Mouse (Mus musculus): ENCODE results near the gene Tenm4. TPM values are rescaled to one million over a fixed set of nuclear protein-coding genes. Genes with fewer than 3 reads are reported as not detected.

The Tenm4 gene
- polyA plus RNA-seq, 1 experiment from 2014 or later: 52.7 TPM

DNA sequence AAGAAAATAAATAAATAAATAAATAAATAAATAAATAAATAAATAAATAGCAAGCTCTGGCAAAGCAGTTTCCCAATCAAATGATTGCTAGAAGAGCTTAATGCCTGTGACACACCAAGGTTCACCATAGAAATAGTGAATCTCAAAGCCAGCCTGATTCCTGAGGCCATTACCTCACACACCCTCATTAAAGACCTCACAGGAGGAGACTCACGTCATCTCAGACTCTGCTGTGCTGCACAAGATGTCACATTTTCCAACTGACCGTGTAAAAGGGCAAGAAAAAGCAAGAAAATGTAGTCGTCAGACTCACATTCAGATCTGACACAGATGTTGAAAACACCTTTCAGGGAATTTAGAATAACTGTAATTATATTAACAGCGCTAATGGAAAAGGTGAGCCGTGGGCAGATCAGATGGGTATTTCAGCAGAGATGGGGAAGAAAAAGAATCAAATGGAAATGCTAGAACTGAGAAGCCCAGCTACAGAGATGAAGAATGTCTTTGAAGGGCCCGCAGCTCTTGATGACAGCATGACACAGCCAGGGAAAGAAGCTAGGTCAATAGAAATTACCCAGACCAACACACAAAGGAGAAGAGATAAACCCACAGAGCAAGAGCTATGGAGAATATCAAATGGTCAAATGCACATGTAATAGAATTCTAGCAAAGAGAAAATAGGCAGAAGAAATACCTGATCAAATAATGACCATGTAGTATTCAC, 709.3 kb downstream of the Tenm4 start:
- Histone ChIP-seq H3K27me3 (replicated peaks) (no peaks in the 10 kb centered on the region), H3K9me3 (no peaks in the 10 kb centered on the region), H3K4me2 (no peak overlapping the region), H3K9ac (no peak overlapping the region), H3K4me3 (no peak overlapping the region), H3K4me1 (no peaks in the 10 kb centered on the region), H3K36me3 (replicated peaks) (no peaks in the 10 kb centered on the region), H3K27ac (peak overlapping the region; percentile 38; the same call in 1 of the 2 replicates)
- peak; percentile 58 for ATAC-seq (replicated peaks)
- WGBS: 69% methylated on average over 6 of the region's 6 CpGs

DNA sequence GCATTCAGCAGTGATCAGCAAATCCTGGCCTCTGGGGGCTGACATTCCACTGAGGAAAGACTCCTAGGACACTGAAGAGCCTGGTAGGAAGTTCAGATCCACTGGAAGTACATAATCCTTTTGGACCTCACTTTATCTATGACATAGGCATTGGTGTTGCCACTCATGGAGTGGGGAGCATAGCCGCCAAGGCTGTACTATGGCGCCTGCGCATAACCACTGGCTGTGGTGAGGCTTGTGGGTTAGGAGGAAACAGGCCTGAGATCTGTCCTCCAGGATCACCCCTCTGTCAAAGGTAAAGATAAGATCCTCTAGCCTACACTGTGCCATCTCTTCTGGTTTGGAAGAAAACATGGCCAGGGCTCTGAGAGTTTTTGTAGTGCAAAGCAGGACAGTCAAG, 712.3 kb downstream of the Tenm4 start:
- Histone ChIP-seq H3K27ac (no peak overlapping the region), H3K4me3 (no peak overlapping the region), H3K4me1 (no peaks in the 10 kb centered on the region), H3K27me3 (replicated peaks) (no peaks in the 10 kb centered on the region), H3K4me2 (no peak overlapping the region), H3K36me3 (replicated peaks) (no peaks in the 10 kb centered on the region), H3K9ac (no peak overlapping the region), H3K9me3 (no peaks in the 10 kb centered on the region)
- ATAC-seq (replicated peaks): no peak
- WGBS: 97% methylated on average over 3 of the region's 3 CpGs

DNA sequence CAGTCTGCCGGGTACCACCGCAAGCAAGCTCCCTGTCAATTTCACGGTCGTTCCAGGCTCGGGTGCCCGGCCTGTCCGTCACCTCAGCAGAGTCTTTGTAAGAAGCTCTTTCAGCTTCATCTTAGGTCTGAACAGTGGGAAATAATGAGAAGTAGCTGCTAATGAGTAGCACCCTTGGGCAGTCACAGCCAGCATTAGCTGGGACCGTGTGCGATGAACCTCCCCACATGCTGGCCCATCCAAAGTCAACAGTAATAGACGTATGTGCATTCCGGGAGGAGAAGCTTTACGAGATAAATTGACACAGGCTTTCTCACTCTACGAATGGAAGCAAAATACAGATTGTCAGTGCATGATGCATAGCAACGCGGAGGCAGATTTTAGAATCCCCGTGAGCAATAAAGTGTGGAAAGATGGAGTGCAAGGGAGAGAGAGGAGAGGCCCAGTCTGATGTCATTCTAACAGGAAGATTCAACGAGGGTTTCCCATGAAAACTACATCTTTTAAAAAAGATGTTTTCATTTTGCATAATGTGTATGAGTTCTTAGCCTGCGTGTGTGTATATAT, 716.1 kb downstream of the Tenm4 start:
- 61% methylated on average over 18 of the region's 18 CpGs for WGBS
- H3K4me1 ChIP-seq: peaks cover 15% of the 10 kb centered on the region
- no peak overlapping the region for H3K27ac ChIP-seq
- no peak for ATAC-seq (replicated peaks)
- no peaks in the 10 kb centered on the region for H3K36me3 ChIP-seq (replicated peaks)
- H3K9me3 ChIP-seq: no peaks in the 10 kb centered on the region
- H3K27me3 ChIP-seq (replicated peaks): no peaks in the 10 kb centered on the region
- no peak overlapping the region for H3K4me2 ChIP-seq
- no peak overlapping the region for H3K9ac ChIP-seq
- H3K4me3 ChIP-seq: no peak overlapping the region

DNA sequence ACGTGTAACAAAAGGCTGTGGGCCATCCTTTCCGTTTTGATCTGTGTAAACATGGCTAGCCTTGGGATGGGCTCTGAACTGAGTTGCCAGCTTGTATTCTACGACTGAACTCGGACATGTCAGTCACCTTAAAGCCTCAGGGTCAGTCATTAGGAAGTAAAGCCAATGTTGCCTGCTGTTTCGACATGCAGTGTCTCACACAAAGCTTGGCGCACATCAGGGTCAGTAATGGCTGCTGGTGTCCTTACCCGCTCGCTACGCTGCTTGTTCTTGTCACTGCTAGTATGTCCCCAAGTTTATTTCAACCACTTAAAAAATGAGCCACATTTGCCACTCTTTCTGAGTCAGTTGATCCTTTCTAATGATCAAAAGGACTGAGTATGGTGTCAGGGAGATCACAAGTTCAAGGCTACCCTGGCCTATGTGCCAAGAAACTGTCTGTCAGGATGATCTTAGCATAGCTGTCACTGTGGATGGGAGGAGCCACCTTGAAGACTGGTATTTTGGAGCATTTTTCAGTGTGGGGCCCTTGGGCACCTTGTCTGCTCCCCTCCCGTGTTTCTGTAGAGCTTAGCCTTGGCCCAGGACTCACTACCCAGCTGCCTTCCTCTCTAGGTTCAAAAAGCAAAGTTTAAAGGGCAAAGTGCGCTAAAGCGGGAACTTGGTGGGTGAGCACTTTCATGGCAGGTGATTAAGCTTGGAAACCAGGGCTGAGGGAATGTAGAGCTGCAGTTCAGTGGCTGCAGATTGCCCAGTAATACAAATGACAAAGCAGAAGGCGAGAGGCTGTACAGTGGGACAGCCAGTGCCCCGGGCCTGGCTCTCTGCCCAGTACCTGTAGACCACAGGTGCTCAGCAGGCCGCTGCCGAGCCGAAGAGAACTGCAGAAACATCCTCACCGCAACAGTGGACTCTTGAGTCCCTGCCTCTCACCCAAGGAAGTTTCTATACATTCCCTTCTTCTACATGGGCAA, 718.3 kb downstream of the Tenm4 start:
- WGBS: 85% methylated on average over 18 of the region's 18 CpGs
- H3K9ac ChIP-seq: no peak overlapping the region

DNA sequence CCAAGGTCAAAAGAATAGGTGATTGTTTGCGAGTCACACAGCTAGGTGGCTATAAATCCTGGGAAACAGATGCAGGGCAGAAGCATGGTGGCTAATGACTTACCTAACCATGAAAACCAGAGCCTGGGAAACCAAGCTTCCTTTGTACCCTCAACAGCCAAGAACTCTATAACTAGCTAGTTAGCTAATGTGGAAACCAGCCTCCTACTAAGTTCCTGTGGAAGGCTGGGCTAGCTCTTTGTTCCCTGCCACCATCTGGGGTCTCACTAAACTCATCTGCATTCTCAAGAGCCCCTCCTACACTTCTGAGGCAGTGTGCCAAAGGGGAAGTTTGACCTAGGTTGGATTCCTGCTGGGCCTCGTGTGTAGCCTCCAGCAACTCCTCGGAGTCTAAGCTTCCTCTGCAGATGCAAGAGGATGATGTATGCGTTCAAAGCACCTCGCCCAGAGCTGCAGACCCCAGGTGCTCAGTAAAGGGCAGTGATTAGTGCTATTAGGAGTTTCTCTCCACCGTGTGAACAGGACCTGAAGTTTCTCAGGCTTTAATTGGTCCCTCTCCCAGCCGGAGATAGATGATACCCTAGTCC, 719.1 kb downstream of the Tenm4 start:
- no peak overlapping the region for H3K9ac ChIP-seq
- H3K27me3 ChIP-seq (replicated peaks): no peaks in the 10 kb centered on the region
- no peak overlapping the region for H3K4me3 ChIP-seq
- no peak overlapping the region for H3K4me2 ChIP-seq
- 32% methylated on average over 7 of the region's 7 CpGs for WGBS
- H3K36me3 ChIP-seq (replicated peaks): peaks cover 16% of the 10 kb centered on the region
- peak overlapping the region; percentile 37; the same call in 1 of the 2 replicates for H3K27ac ChIP-seq
- ATAC-seq (replicated peaks): peak; percentile 37
- peaks cover 15% of the 10 kb centered on the region for H3K4me1 ChIP-seq
- H3K9me3 ChIP-seq: no peaks in the 10 kb centered on the region

More for the DNA sequence above, 718.3 kb downstream of the Tenm4 start:
- H3K27me3 ChIP-seq (replicated peaks): no peaks in the 10 kb centered on the region
- H3K27ac ChIP-seq: no peak overlapping the region
- no peak overlapping the region for H3K4me3 ChIP-seq
- H3K4me2 ChIP-seq: no peak overlapping the region
- ATAC-seq (replicated peaks): no peak
- H3K4me1 ChIP-seq: peaks cover 15% of the 10 kb centered on the region
- no peaks in the 10 kb centered on the region for H3K9me3 ChIP-seq
- H3K36me3 ChIP-seq (replicated peaks): peaks cover 10% of the 10 kb centered on the region; the same call in 1 of the 2 replicates

DNA sequence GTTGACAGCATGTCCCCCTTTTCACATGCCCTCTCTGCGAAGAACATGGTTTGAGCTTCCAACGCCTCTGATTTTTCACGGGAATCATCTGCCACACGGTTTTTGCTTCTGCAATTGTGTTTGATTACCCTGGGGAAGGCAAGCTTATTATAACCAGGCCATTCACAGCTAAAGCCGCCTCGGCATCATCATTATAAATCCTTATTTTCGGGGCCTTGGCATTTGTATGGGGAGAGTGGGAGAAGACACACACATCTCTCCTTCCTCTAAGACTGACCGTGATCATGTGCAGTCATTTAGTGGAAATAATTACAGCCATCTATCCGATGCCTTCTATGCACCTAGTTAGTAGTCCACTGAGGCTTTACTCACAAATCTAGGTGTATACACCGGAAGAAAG, 719.9 kb downstream of the Tenm4 start:
- 42% methylated on average over 10 of the region's 10 CpGs for WGBS
- H3K4me3 ChIP-seq: no peak overlapping the region
- H3K27ac ChIP-seq: peak overlapping the region; percentile 37; the same call in 1 of the 2 replicates
- no peak overlapping the region for H3K4me2 ChIP-seq
- H3K4me1 ChIP-seq: peaks cover 15% of the 10 kb centered on the region
- peaks cover 25% of the 10 kb centered on the region for H3K36me3 ChIP-seq (replicated peaks)
- H3K9ac ChIP-seq: no peak overlapping the region
- no peak for ATAC-seq (replicated peaks)
- H3K9me3 ChIP-seq: no peaks in the 10 kb centered on the region
- no peaks in the 10 kb centered on the region for H3K27me3 ChIP-seq (replicated peaks)

DNA sequence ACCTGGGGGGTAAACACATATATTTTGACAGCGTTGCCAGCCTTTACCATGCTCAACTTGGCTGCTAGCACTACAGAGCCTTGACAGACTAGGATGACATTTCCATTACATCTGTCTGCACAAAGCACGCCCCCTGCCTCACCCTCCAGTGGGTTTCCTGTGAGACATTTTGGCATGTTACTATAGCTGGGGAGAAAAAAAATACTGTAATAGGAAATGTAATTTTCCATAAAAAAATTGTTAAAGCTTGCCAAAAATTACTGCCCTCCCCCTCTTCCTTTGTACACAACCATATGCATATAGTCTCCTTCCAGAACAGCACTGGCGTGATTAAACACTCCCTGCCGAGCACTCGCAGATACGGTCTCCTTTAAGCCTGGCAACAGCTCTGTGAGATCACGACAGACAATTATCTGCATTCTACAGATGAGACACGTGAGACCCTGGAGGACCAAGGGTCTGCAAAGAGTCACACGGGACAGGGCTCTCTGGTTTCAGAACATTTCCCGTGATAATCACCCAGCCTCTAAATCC, 728.1 kb downstream of the Tenm4 start:
- Histone ChIP-seq H3K9ac (no peak overlapping the region), H3K27me3 (replicated peaks) (no peaks in the 10 kb centered on the region), H3K4me1 (peaks cover 21% of the 10 kb centered on the region), H3K4me3 (no peak overlapping the region), H3K9me3 (no peaks in the 10 kb centered on the region), H3K4me2 (no peak overlapping the region), H3K36me3 (replicated peaks) (peaks cover 18% of the 10 kb centered on the region), H3K27ac (0 out of 2 replicates have a peak overlapping the region, but pooled peaks have one; percentile 42)
- WGBS: 36% methylated on average over 10 of the region's 10 CpGs
- ATAC-seq (replicated peaks): 0 out of 2 replicates have a peak, but pooled peaks have one; percentile 60

DNA sequence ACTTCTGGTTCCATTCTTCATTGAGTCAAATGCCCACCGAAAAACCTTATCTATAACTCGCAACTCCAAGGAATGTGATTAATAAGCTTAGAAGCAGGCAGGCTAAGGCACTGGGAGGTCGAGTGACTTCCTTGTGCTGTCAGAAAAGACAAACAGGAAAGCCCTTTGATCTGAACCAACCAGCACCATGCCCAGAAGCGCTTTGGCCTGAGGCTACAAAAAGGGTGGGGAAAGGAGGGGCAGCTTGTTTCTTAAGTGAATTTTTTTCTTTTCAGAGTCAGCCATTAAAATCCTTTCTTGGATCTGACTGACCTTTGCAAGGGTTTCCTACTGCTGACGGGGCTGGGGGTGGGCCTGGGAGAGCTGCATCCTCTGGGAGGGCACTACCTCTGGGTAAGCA, 731.1 kb downstream of the Tenm4 start:
- no peak for ATAC-seq (replicated peaks)
- Histone ChIP-seq H3K36me3 (replicated peaks) (no peaks in the 10 kb centered on the region), H3K4me1 (peaks cover 28% of the 10 kb centered on the region), H3K27ac (no peak overlapping the region), H3K4me3 (no peak overlapping the region), H3K9me3 (no peaks in the 10 kb centered on the region), H3K9ac (no peak overlapping the region), H3K4me2 (no peak overlapping the region), H3K27me3 (replicated peaks) (no peaks in the 10 kb centered on the region)
- WGBS: 49% methylated on average over 5 of the region's 5 CpGs

DNA sequence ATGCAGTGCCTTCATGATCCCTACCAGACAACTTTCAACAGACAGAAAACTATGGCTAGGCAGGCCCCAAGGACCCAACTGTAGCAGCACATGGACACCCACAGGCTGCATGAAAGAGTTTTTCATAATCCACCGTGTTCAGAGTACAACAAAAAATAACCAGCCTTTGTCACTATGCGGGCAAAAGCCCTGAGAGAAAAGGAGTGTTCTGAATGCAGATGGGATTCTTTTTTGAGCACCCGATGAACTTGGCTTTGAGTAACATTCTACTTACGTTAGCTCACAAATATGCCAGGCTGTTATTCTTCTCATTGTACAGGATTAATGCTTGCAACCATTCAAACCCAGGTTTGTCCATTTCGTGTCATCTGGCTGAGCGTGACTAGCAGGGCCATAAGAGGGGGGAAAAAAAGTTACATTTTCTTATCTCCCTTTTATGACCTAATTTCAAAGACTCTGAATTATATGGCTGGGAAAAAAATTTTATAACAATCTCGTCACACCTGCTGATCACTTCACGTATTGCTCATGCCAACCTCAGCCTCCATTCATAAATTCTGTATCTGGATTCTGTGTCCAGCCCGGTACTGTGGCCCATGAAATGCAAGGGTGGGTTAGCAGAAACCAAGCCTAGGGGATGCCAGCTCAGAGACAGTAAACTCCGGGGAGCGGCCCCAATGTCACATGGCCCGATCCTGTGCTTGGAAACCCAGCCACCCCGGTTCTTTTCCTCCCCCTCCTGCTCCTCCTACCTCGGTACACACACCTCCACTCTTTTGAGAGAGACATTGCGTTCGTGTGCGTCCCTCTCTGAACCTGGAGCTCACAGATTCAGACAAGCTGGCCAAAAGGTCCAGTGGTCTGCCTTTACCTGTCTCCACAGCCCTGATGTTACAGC, 732.3 kb downstream of the Tenm4 start:
- Histone ChIP-seq H3K36me3 (replicated peaks) (no peaks in the 10 kb centered on the region), H3K9ac (no peak overlapping the region), H3K4me3 (no peak overlapping the region), H3K4me2 (no peak overlapping the region), H3K27ac (no peak overlapping the region), H3K9me3 (no peaks in the 10 kb centered on the region), H3K27me3 (replicated peaks) (no peaks in the 10 kb centered on the region), H3K4me1 (peaks cover 30% of the 10 kb centered on the region)
- ATAC-seq (replicated peaks): no peak
- WGBS: 62% methylated on average over 17 of the region's 17 CpGs

DNA sequence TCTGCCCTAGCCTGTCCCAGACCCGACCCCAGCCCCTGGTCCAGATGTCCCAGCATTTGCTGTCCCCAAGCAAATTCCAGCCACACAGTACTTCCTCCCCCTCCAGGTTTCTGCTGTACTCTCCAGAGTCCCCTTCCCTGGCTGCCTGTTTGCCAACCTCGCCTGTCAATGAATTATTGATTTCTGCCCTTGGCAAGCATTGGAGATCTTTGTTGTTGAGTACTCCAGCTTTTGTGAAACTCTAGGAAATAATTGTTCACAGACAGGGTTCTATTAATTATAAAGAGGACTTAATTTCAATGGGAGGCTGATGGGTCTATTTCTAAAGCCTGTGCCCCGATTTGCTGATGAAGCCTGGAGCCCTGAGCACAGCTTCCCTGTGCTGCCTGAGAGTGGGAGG, 733.4 kb downstream of the Tenm4 start:
- Histone ChIP-seq H3K9ac (no peak overlapping the region), H3K4me1 (peaks cover 19% of the 10 kb centered on the region), H3K4me2 (no peak overlapping the region), H3K27ac (no peak overlapping the region), H3K9me3 (no peaks in the 10 kb centered on the region), H3K27me3 (replicated peaks) (no peaks in the 10 kb centered on the region), H3K36me3 (replicated peaks) (no peaks in the 10 kb centered on the region), H3K4me3 (no peak overlapping the region)
- 37% methylated on average over 3 of the region's 3 CpGs for WGBS
- no peak; the same call in 1 of the 2 replicates for ATAC-seq (replicated peaks)

DNA sequence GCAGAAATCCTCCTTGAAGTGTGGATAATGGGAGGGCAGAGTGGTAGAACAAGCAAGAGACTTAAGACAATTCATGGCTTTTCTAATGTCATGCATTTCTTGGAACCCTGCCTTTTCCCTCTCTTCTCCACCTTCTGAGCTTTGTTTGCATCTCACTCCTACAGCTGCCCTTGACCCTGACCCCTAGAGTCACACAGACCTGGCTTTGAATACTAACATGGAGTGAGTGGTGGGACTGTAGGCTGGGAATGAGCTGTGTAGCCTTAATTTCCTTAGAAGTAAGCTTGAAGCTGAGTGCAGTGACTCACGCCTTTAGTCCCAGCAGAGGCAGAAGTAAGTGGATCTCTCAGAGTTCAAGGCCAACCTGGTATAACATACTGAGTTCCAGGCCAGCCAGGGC, 733.9 kb downstream of the Tenm4 start:
- H3K36me3 ChIP-seq (replicated peaks): no peaks in the 10 kb centered on the region
- H3K9ac ChIP-seq: no peak overlapping the region
- no peaks in the 10 kb centered on the region for H3K27me3 ChIP-seq (replicated peaks)
- no peak for ATAC-seq (replicated peaks)
- H3K4me1 ChIP-seq: peaks cover 17% of the 10 kb centered on the region
- WGBS: 78% methylated on average over 1 of the region's 1 CpGs
- H3K9me3 ChIP-seq: no peaks in the 10 kb centered on the region
- no peak overlapping the region for H3K4me3 ChIP-seq
- H3K4me2 ChIP-seq: no peak overlapping the region
- no peak overlapping the region for H3K27ac ChIP-seq

Measured in midbrain, embryonic 15.5 days (tissue).